Mouse (Mus musculus): ENCODE results near the gene Med1.

GRCm38 (mm10) chr11:98238995-98239394 lies 45.9 kb upstream of the Med1 start:
- TF ChIP-seq CTCF (IDR thresholded peaks at IDR 0.05; ENCODE audit: control insufficient read depth, insufficient read depth, insufficient replicate concordance, low read depth, low read length): no peak
- no peak for TF ChIP-seq POLR2A (IDR thresholded peaks at IDR 0.05; ENCODE audit: control insufficient read depth, low read depth, low read length)

Data from testis, adult 2 months (tissue).